Mouse (Mus musculus): Measurements from ENCODE around the gene Macf1.

GRCm38 (mm10) chr4:123732921-123733320, 48.8 kb upstream of the Macf1 start:
- TF ChIP-seq CTCF (IDR thresholded peaks at IDR 0.05; ENCODE audit: low read depth): no peak
- TF ChIP-seq EP300 (optimal IDR thresholded peaks at IDR 0.05): no peak

All from stomach, postnatal 0 days (tissue).